Mouse (Mus musculus): ENCODE measurements around the gene Tmem52. TPM values are rescaled to one million over a fixed set of nuclear protein-coding genes. Genes with fewer than 3 reads are reported as not detected.
A peak's percentile ranks its signal among the peaks of the same experiment; 100 is the strongest.

The Tmem52 gene
- polyA plus RNA-seq, 1 experiment = 0.76 TPM

DNA sequence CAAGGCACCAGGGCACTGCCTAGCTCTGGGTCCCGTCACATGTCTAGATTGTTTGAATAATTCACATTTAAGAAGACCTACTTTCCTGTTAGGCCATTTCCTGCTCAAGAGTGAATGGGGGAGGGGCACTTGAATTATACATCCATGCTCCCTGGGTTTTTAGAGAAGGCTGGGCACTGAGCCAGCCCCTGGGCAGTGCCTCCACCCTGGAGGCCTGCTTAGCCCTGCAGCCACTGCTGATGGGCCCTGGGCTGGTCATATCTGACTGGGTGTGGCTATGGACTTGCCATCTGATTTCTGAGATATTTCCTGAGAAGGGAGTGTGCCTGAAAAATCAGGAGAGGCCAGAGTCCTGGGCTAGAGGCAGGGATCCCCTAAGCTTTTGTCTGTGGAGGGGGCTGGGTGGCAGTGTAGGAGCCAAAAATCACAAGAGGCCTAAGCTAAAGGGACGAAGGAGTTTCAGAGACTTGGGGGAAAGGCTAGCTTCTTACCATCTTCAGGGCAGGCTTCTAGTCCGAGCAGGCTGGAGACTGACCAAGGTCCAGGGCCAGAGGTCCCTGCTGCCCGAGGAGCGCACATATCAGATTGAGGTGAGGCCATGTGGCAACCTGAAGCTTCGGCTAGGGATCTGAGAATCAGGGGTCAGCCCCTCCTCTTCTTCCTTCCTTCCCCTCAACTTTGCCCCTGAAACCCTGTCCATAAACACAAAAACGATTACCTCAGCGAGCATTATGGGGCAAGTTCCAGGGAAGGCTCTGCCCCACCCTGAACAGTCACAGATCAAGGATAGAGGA lies 19.5 kb downstream of the Tmem52 start:
- Histone ChIP-seq H3K9ac (ENCODE audit: low read depth, poor library complexity, severe bottlenecking) (no peak overlapping the region), H3K27ac (ENCODE audit: insufficient read depth, low read length) (no peak overlapping the region), H3K9me3 (replicated peaks; ENCODE audit: control insufficient read depth, insufficient read depth, low read length, poor library complexity, severe bottlenecking) (no peaks in the 10 kb centered on the region), H3K4me1 (ENCODE audit: control insufficient read depth, insufficient read depth, low read length) (no peaks in the 10 kb centered on the region), H3K27me3 (ENCODE audit: control insufficient read depth, insufficient read depth, low read length, poor library complexity, severe bottlenecking) (no peaks in the 10 kb centered on the region), H3K36me3 (ENCODE audit: control insufficient read depth, insufficient read depth, low read length, poor library complexity, severe bottlenecking) (no peaks in the 10 kb centered on the region), H3K4me3 (ENCODE audit: low read depth, low read length) (no peak overlapping the region)
- no peak for TF ChIP-seq POLR2A (IDR thresholded peaks at IDR 0.05; ENCODE audit: insufficient read depth, low read length)
- TF ChIP-seq EP300 (IDR thresholded peaks at IDR 0.05; ENCODE audit: insufficient read depth, low read depth, low read length) = no peak
- TF ChIP-seq CTCF (IDR thresholded peaks at IDR 0.05; ENCODE audit: low read depth, low read length) = no peak

DNA sequence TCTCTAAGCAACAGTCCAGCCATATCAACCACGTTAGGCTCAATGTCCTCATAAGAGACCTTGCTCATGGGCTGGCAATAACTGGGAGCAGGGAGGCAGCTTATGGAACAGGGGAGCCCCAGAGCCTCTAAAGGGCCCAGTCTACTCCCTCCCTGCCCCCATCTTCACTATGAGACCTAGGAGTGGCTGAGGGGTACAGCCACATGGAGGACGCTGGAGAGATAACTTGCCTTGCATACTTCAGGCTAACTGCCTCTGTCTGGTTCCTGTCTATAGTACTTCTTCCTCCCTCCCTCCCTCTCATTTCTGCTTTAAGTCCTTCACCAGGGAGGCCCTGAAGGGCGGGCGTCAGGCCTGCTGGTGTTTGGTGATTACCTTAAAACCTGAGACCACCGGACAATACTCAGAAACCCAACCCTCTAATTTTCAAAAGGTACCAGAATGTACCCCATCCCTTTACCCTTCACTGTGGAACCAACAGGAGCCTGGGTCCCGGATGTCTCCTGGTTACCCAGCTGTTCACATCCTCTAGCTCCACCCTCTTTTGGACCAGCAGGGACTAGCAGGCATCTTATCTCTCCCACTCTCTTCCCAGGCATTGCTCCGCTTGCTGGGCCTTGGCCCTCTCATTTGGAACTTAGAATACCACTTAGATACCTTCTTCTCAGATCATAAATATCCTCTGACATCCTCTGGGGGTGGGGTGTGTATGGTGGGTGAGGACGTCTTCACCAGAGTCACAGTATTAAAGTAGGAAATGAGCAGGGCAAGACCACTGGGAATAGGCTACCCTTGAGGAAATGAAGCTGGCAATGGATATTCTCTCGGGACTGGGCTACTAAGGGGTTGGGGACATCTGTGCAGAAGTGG lies 20.4 kb downstream of the Tmem52 start:
- TF ChIP-seq EP300 (IDR thresholded peaks at IDR 0.05; ENCODE audit: insufficient read depth, low read depth, low read length) (no peak), POLR2A (IDR thresholded peaks at IDR 0.05; ENCODE audit: insufficient read depth, low read length) (no peak), CTCF (IDR thresholded peaks at IDR 0.05; ENCODE audit: low read depth, low read length) (no peak)
- Histone ChIP-seq H3K27ac (ENCODE audit: insufficient read depth, low read length) (no peak overlapping the region), H3K4me1 (ENCODE audit: control insufficient read depth, insufficient read depth, low read length) (no peaks in the 10 kb centered on the region), H3K36me3 (ENCODE audit: control insufficient read depth, insufficient read depth, low read length, poor library complexity, severe bottlenecking) (no peaks in the 10 kb centered on the region), H3K4me3 (ENCODE audit: low read depth, low read length) (no peak overlapping the region), H3K9me3 (replicated peaks; ENCODE audit: control insufficient read depth, insufficient read depth, low read length, poor library complexity, severe bottlenecking) (no peaks in the 10 kb centered on the region), H3K27me3 (ENCODE audit: control insufficient read depth, insufficient read depth, low read length, poor library complexity, severe bottlenecking) (no peaks in the 10 kb centered on the region), H3K9ac (ENCODE audit: low read depth, poor library complexity, severe bottlenecking) (no peak overlapping the region)

DNA sequence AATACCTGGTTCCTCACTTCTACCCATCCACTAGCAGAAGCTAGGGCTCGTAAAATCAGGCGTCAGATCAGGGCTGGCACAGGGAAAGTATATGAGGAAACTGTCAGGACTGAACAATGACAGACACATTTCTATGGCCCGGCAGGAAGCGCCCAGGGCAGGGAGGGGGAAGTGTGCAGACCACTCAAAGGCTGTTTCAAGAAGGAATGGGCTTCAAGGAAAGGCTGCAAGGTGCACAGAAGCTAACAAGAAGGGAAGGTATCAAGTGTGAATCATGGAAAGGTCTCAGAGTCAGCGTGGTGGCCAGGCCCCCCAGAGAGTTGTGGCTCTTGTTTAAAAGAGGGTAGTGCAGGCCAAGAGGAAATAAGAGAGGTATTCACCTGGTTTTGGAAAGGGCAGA lies 21.5 kb downstream of the Tmem52 start:
- Histone ChIP-seq H3K27me3 (ENCODE audit: control insufficient read depth, insufficient read depth, low read length, poor library complexity, severe bottlenecking) (no peaks in the 10 kb centered on the region), H3K4me3 (ENCODE audit: low read depth, low read length) (peak overlapping the region; percentile 87), H3K36me3 (ENCODE audit: control insufficient read depth, insufficient read depth, low read length, poor library complexity, severe bottlenecking) (no peaks in the 10 kb centered on the region), H3K9ac (ENCODE audit: low read depth, poor library complexity, severe bottlenecking) (peak overlapping the region; percentile 100), H3K9me3 (replicated peaks; ENCODE audit: control insufficient read depth, insufficient read depth, low read length, poor library complexity, severe bottlenecking) (no peaks in the 10 kb centered on the region), H3K27ac (ENCODE audit: insufficient read depth, low read length) (no peak overlapping the region), H3K4me1 (ENCODE audit: control insufficient read depth, insufficient read depth, low read length) (no peaks in the 10 kb centered on the region)
- TF ChIP-seq POLR2A (IDR thresholded peaks at IDR 0.05; ENCODE audit: insufficient read depth, low read length) (no peak), EP300 (IDR thresholded peaks at IDR 0.05; ENCODE audit: insufficient read depth, low read depth, low read length) (no peak), CTCF (IDR thresholded peaks at IDR 0.05; ENCODE audit: low read depth, low read length) (no peak)

DNA sequence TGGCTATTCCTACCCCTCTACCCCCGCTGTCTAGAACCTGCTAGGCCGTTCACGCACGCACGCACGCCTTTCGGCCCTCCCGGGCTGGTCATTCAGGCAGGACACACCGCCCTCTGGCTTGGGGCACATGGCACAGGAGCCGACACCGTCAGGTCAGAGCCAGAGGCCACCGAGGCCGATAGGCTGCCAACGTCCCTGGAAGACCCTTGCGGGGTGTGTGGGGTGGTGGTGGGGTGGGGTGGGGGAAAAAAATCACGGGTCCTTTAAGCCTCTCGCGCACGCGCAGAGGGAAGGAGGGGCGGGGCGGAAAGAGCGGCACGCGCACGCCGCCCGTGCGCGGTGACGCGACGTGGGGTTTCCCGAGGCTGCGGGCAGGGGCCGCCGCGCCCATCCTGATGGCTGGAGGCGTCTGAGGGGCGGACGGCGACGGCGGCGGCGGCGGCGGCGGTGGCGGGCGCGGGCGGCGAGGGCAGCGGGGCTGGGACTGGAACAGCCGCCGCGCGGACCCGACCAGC lies 22.1 kb downstream of the Tmem52 start, which contains the start of gene Gnb1:
TSS of gene Gnb1 (plus strand) at position 372 of the 515 bp plus-strand sequence.
- Histone ChIP-seq H3K4me3 (ENCODE audit: low read depth, low read length) (peak within 1 kb of the TSS; percentile 99), H3K4me1 (ENCODE audit: control insufficient read depth, insufficient read depth, low read length) (no peaks in the 10 kb centered on the region), H3K27ac (ENCODE audit: insufficient read depth, low read length) (peak within 1 kb of the TSS; percentile 57; the same call in 1 of the 2 replicates), H3K36me3 (ENCODE audit: control insufficient read depth, insufficient read depth, low read length, poor library complexity, severe bottlenecking) (no peaks in the 10 kb centered on the region; the same call in 1 of the 2 replicates), H3K9ac (ENCODE audit: low read depth, poor library complexity, severe bottlenecking) (peak within 1 kb of the TSS; percentile 100), H3K9me3 (replicated peaks; ENCODE audit: control insufficient read depth, insufficient read depth, low read length, poor library complexity, severe bottlenecking) (no peaks in the 10 kb centered on the region), H3K27me3 (ENCODE audit: control insufficient read depth, insufficient read depth, low read length, poor library complexity, severe bottlenecking) (no peaks in the 10 kb centered on the region)
- no peak for TF ChIP-seq EP300 (IDR thresholded peaks at IDR 0.05; ENCODE audit: insufficient read depth, low read depth, low read length)
- TF ChIP-seq POLR2A (IDR thresholded peaks at IDR 0.05; ENCODE audit: insufficient read depth, low read length) = no peak
- no peak for TF ChIP-seq CTCF (IDR thresholded peaks at IDR 0.05; ENCODE audit: low read depth, low read length)

DNA sequence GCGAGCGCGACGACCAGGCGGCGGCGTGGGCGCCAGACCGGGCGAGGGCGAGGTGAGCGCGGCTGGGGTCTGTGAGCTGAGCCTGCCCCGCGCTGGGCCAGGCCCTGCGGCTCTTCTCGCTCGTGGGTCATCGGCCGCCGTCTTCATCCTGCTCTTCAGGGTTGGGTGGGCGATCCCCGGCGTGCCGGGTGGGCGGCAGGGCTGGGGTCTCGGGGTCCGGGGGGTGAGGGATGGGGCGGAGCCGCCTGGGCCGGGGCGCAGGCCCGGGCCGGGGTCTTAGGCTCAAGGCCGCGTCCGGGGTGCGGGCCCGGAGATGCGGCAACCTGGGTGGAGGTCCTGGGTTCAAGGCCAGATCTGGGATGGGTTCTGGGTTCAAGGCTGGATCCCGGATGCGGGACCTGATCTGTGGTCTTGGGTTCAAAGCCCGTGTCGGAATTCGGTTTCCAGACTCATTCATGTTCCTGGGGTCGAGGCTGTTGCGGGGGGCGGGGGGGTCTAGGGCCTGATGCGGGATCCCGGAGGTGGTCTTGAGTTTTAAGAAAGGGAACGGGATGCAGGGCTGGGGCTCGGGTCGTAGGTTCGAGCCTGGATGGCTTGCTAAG lies 22.7 kb downstream of the Tmem52 start:
- H3K9ac ChIP-seq (ENCODE audit: low read depth, poor library complexity, severe bottlenecking) = peak overlapping the region; percentile 100
- TF ChIP-seq CTCF (IDR thresholded peaks at IDR 0.05; ENCODE audit: low read depth, low read length) (no peak), POLR2A (IDR thresholded peaks at IDR 0.05; ENCODE audit: insufficient read depth, low read length) (no peak), EP300 (IDR thresholded peaks at IDR 0.05; ENCODE audit: insufficient read depth, low read depth, low read length) (no peak)

More for the DNA sequence above, 22.7 kb downstream of the Tmem52 start:
- H3K4me3 ChIP-seq (ENCODE audit: low read depth, low read length) = peak overlapping the region; percentile 99
- H3K36me3 ChIP-seq (ENCODE audit: control insufficient read depth, insufficient read depth, low read length, poor library complexity, severe bottlenecking) = no peaks in the 10 kb centered on the region; the same call in 1 of the 2 replicates
- no peaks in the 10 kb centered on the region for H3K9me3 ChIP-seq (replicated peaks; ENCODE audit: control insufficient read depth, insufficient read depth, low read length, poor library complexity, severe bottlenecking)
- H3K27ac ChIP-seq (ENCODE audit: insufficient read depth, low read length) = peak overlapping the region; percentile 57; the same call in 1 of the 2 replicates
- no peaks in the 10 kb centered on the region for H3K4me1 ChIP-seq (ENCODE audit: control insufficient read depth, insufficient read depth, low read length)
- no peaks in the 10 kb centered on the region for H3K27me3 ChIP-seq (ENCODE audit: control insufficient read depth, insufficient read depth, low read length, poor library complexity, severe bottlenecking)
